Mouse (Mus musculus) heart, adult 2 months (tissue): ENCODE results near the gene Bphl. TPM values are rescaled to one million over a fixed set of nuclear protein-coding genes. Genes with fewer than 3 reads are reported as not detected.

Experiments used
- DNase-seq, 2 experiments: peaks; one replicate each; pipeline ENCODE4 v3.0.0; 2021
- H3K27ac ChIP-seq: fragments of 200-600 bp; 2 replicates; pipeline ENCODE4 v1.8.1; 2022
- H3K27me3 ChIP-seq: fragments of 200-500 bp; 2 replicates; pipeline ENCODE4 v1.6.1; 2012; ENCODE audit warnings: mild to moderate bottlenecking, low read length, inconsistent platforms, mixed read lengths; ENCODE audit not compliant: control insufficient read depth, insufficient read depth
- H3K36me3 ChIP-seq: fragments of 200-500 bp; 2 replicates; pipeline ENCODE4 v1.6.1; 2012; ENCODE audit warnings: low read length, inconsistent platforms; ENCODE audit not compliant: control insufficient read depth, insufficient read depth
- H3K4me1 ChIP-seq: fragments of 200-500 bp; 2 replicates; pipeline ENCODE4 v1.6.1; 2011; ENCODE audit warnings: low read length; ENCODE audit not compliant: control insufficient read depth, insufficient read depth
- H3K4me3 ChIP-seq: fragments of 200-600 bp; 2 replicates; pipeline ENCODE4 v1.8.1; 2022
- H3K79me2 ChIP-seq: fragments of 200-500 bp; replicated peaks from 2 replicates; pipeline ENCODE4 v1.6.1; 2012; ENCODE audit warnings: mild to moderate bottlenecking, inconsistent platforms, low read length, moderate library complexity, mixed read lengths; ENCODE audit not compliant: control insufficient read depth, insufficient read depth
- H3K9ac ChIP-seq: fragments of 200-500 bp; 2 replicates; pipeline ENCODE4 v1.6.1; 2012; ENCODE audit warnings: low read depth, mild to moderate bottlenecking, control low read depth, inconsistent platforms, low read length, mixed read lengths
- CTCF ChIP-seq: fragments of 200-600 bp; IDR thresholded peaks from 2 replicates; pipeline ENCODE4 v1.8.1; 2022; ENCODE audit warnings: antibody characterized with exemption, mild to moderate bottlenecking, moderate library complexity
- EP300 ChIP-seq: fragments of 200-500 bp; IDR thresholded peaks from 2 replicates; pipeline ENCODE4 v1.6.1; 2011; ENCODE audit warnings: low read depth, low read length, control low read depth; ENCODE audit not compliant: insufficient read depth
- POLR2A ChIP-seq: fragments of 200-500 bp; IDR thresholded peaks from 2 replicates; pipeline ENCODE4 v1.6.1; 2011; ENCODE audit warnings: mild to moderate bottlenecking, low read depth, low read length, control low read depth; ENCODE audit not compliant: insufficient read depth
- WGBS: fragments of 180-500 bp; shearing (Covaris S2); methylation state at CpG from one replicate; pipeline ENCODE4 v1.1.7; 2018; 5-methylcytosine and 5-hydroxymethylcytosine counted together
- intact Hi-C: fragments of 180-260 bp; cut with DNase I; formaldehyde crosslinking; loops from one replicate; pipeline ENCODE4 v1.15.1; 2025
- polyA plus RNA-seq: library from polyadenylated mRNA; depleted of rRNA; stranded (reverse); fragments of >200 nt; gene quantifications from 2 replicates; pipeline ENCODE4 v1.2.3, GENCODE M21; 2012; rRNA removed
- total RNA-seq, 2 experiments: library from RNA; stranded (reverse); gene quantifications; 2 replicates each; pipeline ENCODE4 v1.2.3; 2021

Bphl gene
- total and polyA plus RNA-seq, 3 experiments, result 29.8 to 35.3 (median 32.5) TPM

DNA sequence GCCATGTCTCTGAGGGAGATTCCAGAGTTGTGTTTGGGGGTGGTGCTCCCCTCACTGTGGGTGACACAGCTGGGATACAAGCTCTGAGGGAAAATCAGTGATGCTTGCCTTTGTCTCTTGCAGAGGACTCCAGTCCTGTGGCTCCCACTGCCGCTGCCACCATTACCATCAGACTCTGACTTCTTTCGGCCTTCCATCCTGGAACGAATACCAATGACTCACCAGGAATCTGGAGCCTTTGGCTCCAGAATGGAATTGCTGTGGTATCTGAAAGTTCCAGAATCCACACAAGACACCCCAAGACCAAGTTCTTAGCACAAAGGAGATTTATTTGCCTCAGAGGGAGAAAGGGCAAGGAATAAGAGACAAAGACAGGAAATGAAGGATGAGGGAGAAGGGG is 75.7 kb downstream of the Bphl start:
- 66% methylated on average over 3 of the region's 3 CpGs for WGBS
- peak in 1 of 2 experiments; percentile 17 for DNase-seq
- peak overlapping the region; percentile 2 for H3K27ac ChIP-seq
- no peaks in the 10 kb centered on the region for H3K4me1 ChIP-seq
- TF ChIP-seq POLR2A (no peak), EP300 (no peak), CTCF (no peak)
- H3K79me2 ChIP-seq, result no peaks in the 10 kb centered on the region
- intact Hi-C loops, result no loop called here
- no peaks in the 10 kb centered on the region for H3K36me3 ChIP-seq
- no peak overlapping the region for H3K9ac ChIP-seq
- no peak overlapping the region for H3K4me3 ChIP-seq
- H3K27me3 ChIP-seq, result no peaks in the 10 kb centered on the region

DNA sequence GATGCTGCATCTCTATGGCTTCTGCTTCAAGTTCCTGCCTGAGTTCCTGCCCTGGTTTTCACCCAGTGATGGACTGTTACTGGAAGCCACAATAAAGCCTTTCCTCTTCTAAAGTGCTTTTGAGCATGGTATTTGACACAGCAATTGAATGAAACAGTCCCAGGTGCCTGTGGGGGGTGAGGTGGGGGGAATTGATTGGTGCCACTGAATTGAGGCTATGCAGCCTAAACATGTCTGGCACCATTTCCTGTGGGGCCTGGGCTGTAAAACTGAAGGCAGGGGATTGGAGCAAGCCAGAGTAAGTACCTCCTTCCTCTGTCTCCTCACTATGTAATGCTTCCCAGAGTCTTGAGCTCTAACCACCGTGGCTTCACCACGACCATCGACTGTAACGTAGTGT is 77.3 kb downstream of the Bphl start:
- no peak overlapping the region for H3K9ac ChIP-seq
- H3K79me2 ChIP-seq, result no peaks in the 10 kb centered on the region
- TF ChIP-seq CTCF (no peak), EP300 (no peak), POLR2A (no peak)
- no peaks in the 10 kb centered on the region for H3K36me3 ChIP-seq
- no peak overlapping the region for H3K4me3 ChIP-seq
- DNase-seq, result no peak
- intact Hi-C loops, result no loop called here
- H3K4me1 ChIP-seq, result peaks cover 2% of the 10 kb centered on the region
- H3K27ac ChIP-seq, result no peak overlapping the region
- WGBS, result 84% methylated on average over 4 of the region's 4 CpGs
- H3K27me3 ChIP-seq, result no peaks in the 10 kb centered on the region

DNA sequence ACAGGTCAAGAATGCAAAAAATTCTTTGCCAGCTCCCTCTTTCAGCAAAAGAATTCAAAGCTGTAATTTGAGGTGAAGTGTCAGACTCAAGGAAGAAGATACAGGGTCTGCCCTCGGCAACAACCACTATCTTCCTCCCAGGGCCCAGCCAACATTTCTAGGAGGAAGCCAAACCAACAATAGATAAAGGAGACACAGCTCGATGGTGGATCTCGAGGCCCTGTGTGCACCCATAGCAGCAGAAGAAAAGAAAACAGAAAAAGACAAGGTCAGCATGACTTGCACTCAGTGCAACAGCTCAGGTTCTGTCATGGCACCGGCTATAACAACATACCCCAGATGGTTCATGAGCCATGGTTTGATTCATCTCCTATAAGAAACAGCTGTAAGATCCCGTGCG is 79.1 kb downstream of the Bphl start:
- no peak for DNase-seq
- Histone ChIP-seq H3K27me3 (no peaks in the 10 kb centered on the region), H3K4me1 (peaks cover 2% of the 10 kb centered on the region), H3K9ac (no peak overlapping the region), H3K4me3 (no peak overlapping the region), H3K79me2 (no peaks in the 10 kb centered on the region), H3K36me3 (no peaks in the 10 kb centered on the region), H3K27ac (no peak overlapping the region)
- WGBS, result 65% methylated on average over 6 of the region's 6 CpGs
- intact Hi-C loops, result no loop called here
- no peak for TF ChIP-seq POLR2A
- no peak for TF ChIP-seq EP300
- no peak for TF ChIP-seq CTCF

DNA sequence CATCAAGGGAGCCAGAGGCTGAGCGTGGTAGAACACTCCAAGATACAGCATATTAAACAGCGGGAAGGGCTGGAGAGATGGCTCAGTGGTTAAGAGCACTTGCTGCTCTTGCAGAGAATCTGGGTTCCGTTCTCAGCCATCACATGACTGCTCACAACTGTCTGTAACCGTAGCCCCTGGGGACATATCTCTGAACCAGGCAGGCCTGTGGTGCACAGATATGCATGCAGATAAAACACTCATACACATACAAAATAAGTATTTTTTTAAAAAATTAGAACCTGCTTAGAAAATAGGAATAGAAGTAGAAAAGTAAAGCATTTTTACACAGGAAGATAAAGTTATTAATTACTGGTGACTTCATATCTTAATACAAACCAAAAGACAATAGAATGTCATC is 81.4 kb downstream of the Bphl start:
- peaks cover 2% of the 10 kb centered on the region for H3K4me1 ChIP-seq
- no peak overlapping the region for H3K4me3 ChIP-seq
- no peaks in the 10 kb centered on the region for H3K36me3 ChIP-seq
- no peaks in the 10 kb centered on the region for H3K27me3 ChIP-seq
- 41% methylated on average over 4 of the region's 4 CpGs for WGBS
- TF ChIP-seq POLR2A (no peak), CTCF (no peak), EP300 (no peak)
- DNase-seq, result no peak
- no peaks in the 10 kb centered on the region for H3K79me2 ChIP-seq
- no peak overlapping the region for H3K27ac ChIP-seq
- intact Hi-C loops, result no loop called here
- no peak overlapping the region for H3K9ac ChIP-seq

DNA sequence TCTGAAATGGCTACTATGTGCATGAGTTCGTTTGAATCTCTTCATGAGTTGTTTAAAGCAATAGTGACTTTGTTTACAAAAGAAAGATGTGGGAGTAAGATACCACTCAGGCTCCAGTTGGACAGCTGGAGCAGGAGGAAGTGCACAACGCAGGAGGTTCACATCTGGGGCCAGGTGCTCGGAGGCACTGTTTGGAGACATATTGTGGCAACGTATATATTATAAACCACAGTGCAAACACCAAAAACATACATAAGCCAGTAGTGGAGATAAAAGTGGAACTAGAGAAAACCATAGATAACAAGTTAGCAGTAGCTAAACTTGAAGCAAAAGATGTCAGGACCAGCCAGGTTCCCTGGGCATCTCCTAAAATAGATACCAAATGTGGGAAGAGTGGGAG is 82.0 kb downstream of the Bphl start:
- TF ChIP-seq POLR2A (no peak), CTCF (no peak), EP300 (no peak)
- no peaks in the 10 kb centered on the region for H3K79me2 ChIP-seq
- H3K27me3 ChIP-seq, result no peaks in the 10 kb centered on the region
- DNase-seq, result no peak
- no peaks in the 10 kb centered on the region for H3K36me3 ChIP-seq
- H3K4me1 ChIP-seq, result peaks cover 2% of the 10 kb centered on the region
- H3K4me3 ChIP-seq, result no peak overlapping the region
- intact Hi-C loops, result no loop called here
- H3K27ac ChIP-seq, result no peak overlapping the region
- no peak overlapping the region for H3K9ac ChIP-seq
- WGBS, result 70% methylated on average over 4 of the region's 4 CpGs

DNA sequence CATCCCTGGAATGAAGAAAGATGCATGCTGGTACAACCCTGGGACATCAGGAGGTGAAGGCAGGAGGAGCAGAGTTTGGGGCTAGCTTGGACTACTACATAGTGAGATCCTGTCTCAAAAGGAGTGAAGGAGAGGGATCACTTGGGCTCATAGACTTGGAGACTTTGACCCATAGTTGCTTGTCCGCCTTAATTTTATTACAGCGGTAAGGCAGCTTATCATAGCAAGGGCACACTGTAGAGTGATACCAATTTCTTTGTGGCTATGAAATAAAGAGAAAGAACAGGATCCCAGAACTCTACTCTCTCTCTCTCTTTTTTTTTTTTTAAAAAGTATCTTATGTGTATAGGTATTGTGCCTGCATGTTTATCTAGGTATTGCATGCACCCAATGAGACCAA is 83.1 kb downstream of the Bphl start:
- H3K27me3 ChIP-seq, result no peaks in the 10 kb centered on the region
- DNase-seq, result no peak
- H3K36me3 ChIP-seq, result no peaks in the 10 kb centered on the region
- H3K79me2 ChIP-seq, result no peaks in the 10 kb centered on the region
- H3K9ac ChIP-seq, result no peak overlapping the region
- no peak overlapping the region for H3K4me3 ChIP-seq
- intact Hi-C loops, result no loop called here
- 100% methylated on average over 2 of the region's 2 CpGs for WGBS
- H3K27ac ChIP-seq, result no peak overlapping the region
- H3K4me1 ChIP-seq, result peaks cover 2% of the 10 kb centered on the region
- TF ChIP-seq CTCF, result no peak
- TF ChIP-seq POLR2A, result no peak
- TF ChIP-seq EP300, result no peak

Other genes starting within 250 kb of the Bphl start
- gene Serpinb6e, start 194.2 kb upstream of the Bphl start, total RNA-seq, result not detected
- gene Serpinb6e, start 194.2 kb upstream of the Bphl start, polyA plus RNA-seq, result not detected in 2 replicates
- gene Serpinb6c, start 131.9 kb upstream of the Bphl start, total RNA-seq, result not detected
- gene Serpinb6c, start 131.9 kb upstream of the Bphl start, polyA plus RNA-seq, result not detected in 2 replicates
- gene Nqo2, start 72.9 kb upstream of the Bphl start, total RNA-seq, result 10 to 100 TPM; 38.0 to 45.4 TPM
- gene Nqo2, start 72.9 kb upstream of the Bphl start, polyA plus RNA-seq, result 14.4 and 39.8 TPM in 2 replicates
- 1 to 10 TPM; 7.0 to 7.4 TPM for gene Ripk1, start 35.2 kb upstream of the Bphl start, total RNA-seq
- gene Ripk1, start 35.2 kb upstream of the Bphl start, polyA plus RNA-seq, result 2.0 and 3.5 TPM in 2 replicates
- 100 to 1,000 TPM; 104 to 111 TPM for gene Serpinb6a, start 34.8 kb upstream of the Bphl start, total RNA-seq
- gene Serpinb6a, start 34.8 kb upstream of the Bphl start, polyA plus RNA-seq, result 51.2 and 79.7 TPM in 2 replicates
- 10 to 100 TPM; 42.9 to 64.1 TPM for gene Tubb2a, start 40.4 kb downstream of the Bphl start, total RNA-seq
- 95.2 and 122 TPM in 2 replicates for gene Tubb2a, start 40.4 kb downstream of the Bphl start, polyA plus RNA-seq
- 1 to 10 TPM; 2.6 to 5.3 TPM for gene Tubb2b, start 92.9 kb downstream of the Bphl start, total RNA-seq
- gene Tubb2b, start 92.9 kb downstream of the Bphl start, polyA plus RNA-seq, result 6.2 and 7.8 TPM in 2 replicates
- gene Psmg4, start 125.4 kb downstream of the Bphl start, total RNA-seq, result 10 to 100 TPM; 23.1 to 29.0 TPM
- 32.2 and 51.2 TPM in 2 replicates for gene Psmg4, start 125.4 kb downstream of the Bphl start, polyA plus RNA-seq